ENCODE assay signal across 9 mouse cellular contexts in genomic region chr17:35776811-35777609, GRCm38 (mm10). TPM values are rescaled to one million over a fixed set of nuclear protein-coding genes. Genes with fewer than 3 reads are reported as not detected.
DNase-seq lines count a peak whose midpoint lies in the region; ATAC-seq lines count a peak whose summit lies in the region.
"Had no signal": no experiment of that assay in that cellular context is flagged by ENCODE, and none has a peak within 500 bp of the region (broad histone marks: within the 10 kb centered on the region; RNA-seq: fewer than 3 reads in every experiment).

No protein-coding gene starts in this region.

- intact Hi-C loops in left cerebral cortex, postnatal 14 days (cut with DNase I), result no loop called here

- H3K9ac ChIP-seq in forebrain, embryonic 12.5 days, result no peak overlapping the region
- no peak overlapping the region for H3K9ac ChIP-seq in embryonic facial prominence, embryonic 11.5 days (replicated peaks; ENCODE audit: low read length)
- H3K9ac ChIP-seq: midbrain, embryonic 12.5 days had no signal

- no peaks in the 10 kb centered on the region for H3K9me3 ChIP-seq in forebrain, embryonic 12.5 days
- H3K9me3 ChIP-seq in forebrain, embryonic 10.5 days, result no peaks in the 10 kb centered on the region
- no peaks in the 10 kb centered on the region for H3K9me3 ChIP-seq in embryonic facial prominence, embryonic 11.5 days (replicated peaks; ENCODE audit: control insufficient read depth, low read length)
- H3K9me3 ChIP-seq: midbrain, embryonic 12.5 days had no signal

- no peak overlapping the region for H3K4me3 ChIP-seq in forebrain, embryonic 12.5 days (replicated peaks)
- H3K4me3 ChIP-seq in forebrain, embryonic 10.5 days, result no peak overlapping the region
- no peak overlapping the region for H3K4me3 ChIP-seq in embryonic facial prominence, embryonic 11.5 days (ENCODE audit: low read depth, low read length)
- H3K4me3 ChIP-seq: midbrain, embryonic 12.5 days had no signal

- H3K4me2 ChIP-seq in forebrain, embryonic 12.5 days, result no peak overlapping the region
- H3K4me2 ChIP-seq in embryonic facial prominence, embryonic 11.5 days (ENCODE audit: low read depth, low read length), result no peak overlapping the region
- H3K4me2 ChIP-seq: midbrain, embryonic 12.5 days had no signal

- H3K36me3 ChIP-seq in forebrain, embryonic 12.5 days (replicated peaks), result no peaks in the 10 kb centered on the region
- no peaks in the 10 kb centered on the region for H3K36me3 ChIP-seq in forebrain, embryonic 10.5 days (replicated peaks)
- no peaks in the 10 kb centered on the region for H3K36me3 ChIP-seq in embryonic facial prominence, embryonic 11.5 days (replicated peaks; ENCODE audit: control insufficient read depth, insufficient read depth, low read depth, low read length)
- H3K36me3 ChIP-seq: midbrain, embryonic 12.5 days had no signal

- H3K4me1 ChIP-seq in forebrain, embryonic 12.5 days, result no peaks in the 10 kb centered on the region; the same call in 1 of the 2 replicates
- H3K4me1 ChIP-seq in forebrain, embryonic 10.5 days, result peaks cover 8% of the 10 kb centered on the region
- H3K4me1 ChIP-seq in embryonic facial prominence, embryonic 11.5 days (ENCODE audit: control insufficient read depth, insufficient read depth, low read length), result no peaks in the 10 kb centered on the region
- H3K4me1 ChIP-seq: midbrain, embryonic 12.5 days had no signal

- H3K27me3 ChIP-seq in forebrain, embryonic 12.5 days, result no peaks in the 10 kb centered on the region
- no peaks in the 10 kb centered on the region for H3K27me3 ChIP-seq in forebrain, embryonic 10.5 days (ENCODE audit: poor library complexity, severe bottlenecking)
- H3K27me3 ChIP-seq in embryonic facial prominence, embryonic 11.5 days (ENCODE audit: control insufficient read depth, insufficient read depth, low read length), result no peaks in the 10 kb centered on the region
- H3K27me3 ChIP-seq: midbrain, embryonic 12.5 days had no signal

- no peak for ATAC-seq in forebrain, embryonic 12.5 days (ENCODE audit: low FRiP score)
- no peak; the same call in 1 of the 2 replicates for ATAC-seq in embryonic facial prominence, embryonic 11.5 days (replicated peaks; ENCODE audit: insufficient number of reproducible peaks, low FRiP score, low TSS enrichment, low read depth)
- peak; percentile 69 for ATAC-seq in monocyte, adult 5-6 weeks (replicated peaks; ENCODE audit: insufficient number of reproducible peaks, low FRiP score, low TSS enrichment, poor library complexity, severe bottlenecking)

- H3K27ac ChIP-seq in forebrain, embryonic 12.5 days, result 0 out of 2 replicates have a peak overlapping the region, but pooled peaks have one; percentile 37
- H3K27ac ChIP-seq in forebrain, embryonic 10.5 days, result no peak overlapping the region
- H3K27ac ChIP-seq in embryonic facial prominence, embryonic 11.5 days (replicated peaks; ENCODE audit: low read depth, low read length), result 0 out of 2 replicates have a peak overlapping the region, but pooled peaks have one; percentile 13
- H3K27ac ChIP-seq: midbrain, embryonic 12.5 days had no signal

- WGBS in forebrain, embryonic 12.5 days, result 73% methylated on average over 13 of the region's 13 CpGs
- WGBS in forebrain, embryonic 10.5 days, result 74% methylated on average over 13 of the region's 13 CpGs
- WGBS in embryonic facial prominence, embryonic 11.5 days, result 47% methylated on average over 13 of the region's 13 CpGs

- no peak for DNase-seq in forebrain, embryonic 10.5 days (ENCODE audit: extremely low spot score, low spot score)
- peak; percentile 47 for DNase-seq in embryonic facial prominence, embryonic 11.5 days (ENCODE audit: low spot score)
- DNase-seq in heart, adult 11 months, result peak; percentile 99
- peak; percentile 56 for DNase-seq in kidney, adult 11 months
- peak; percentile 70 to 71 for DNase-seq in left cerebral cortex, postnatal 14 days (ENCODE audit: low spot score in 2 of 2)
- DNase-seq in urinary bladder, postnatal 14 days (ENCODE audit: low spot score), result peak; percentile 81

RNA-seq across cellular contexts. Expression of gene Ier3, which starts 44.5 kb away (rescaled TPM):
- 4.9 and 5.3 TPM in 2 replicates for polyA plus RNA-seq in forebrain, embryonic 12.5 days (2016; fragmentation: Nextera tagmentation; extraction: Ambion mirVana)
- polyA plus RNA-seq in forebrain, embryonic 10.5 days (2016; fragmentation: Nextera tagmentation; extraction: Ambion mirVana), result 4.6 and 5.3 TPM in 2 replicates
- 2.7 and 3.4 TPM in 2 replicates for polyA plus RNA-seq in embryonic facial prominence, embryonic 11.5 days (2014; fragmentation: Nextera tagmentation; extraction: Ambion mirVana)
- total RNA-seq in left cerebral cortex, postnatal 14 days (2021), result 1 to 10 TPM; 5.4 to 5.7 TPM
- 17.2 to 77.7 TPM (median 52.8 TPM) in 3 replicates for total RNA-seq in monocyte, adult 5-6 weeks (2017)

RNA-seq across cellular contexts. Expression of gene Flot1, which starts 46.0 kb away (rescaled TPM):
- polyA plus RNA-seq in forebrain, embryonic 12.5 days (2016; fragmentation: Nextera tagmentation; extraction: Ambion mirVana), result 53.7 and 56.0 TPM in 2 replicates
- 49.7 and 51.6 TPM in 2 replicates for polyA plus RNA-seq in forebrain, embryonic 10.5 days (2016; fragmentation: Nextera tagmentation; extraction: Ambion mirVana)
- 46.7 and 53.8 TPM in 2 replicates for polyA plus RNA-seq in embryonic facial prominence, embryonic 11.5 days (2014; fragmentation: Nextera tagmentation; extraction: Ambion mirVana)
- 100 to 1,000 TPM; 153 to 168 TPM for total RNA-seq in left cerebral cortex, postnatal 14 days (2021)
- 70.0 to 84.2 TPM (median 77.9 TPM) in 3 replicates for total RNA-seq in monocyte, adult 5-6 weeks (2017)
